Mouse (Mus musculus) neural tube, embryonic 10.5 days (tissue): ENCODE results near the gene Clcc1.

Experiments
- DNase-seq: peaks from one replicate; pipeline ENCODE4 v3.0.0-alpha.2; 2017; ENCODE audit warnings: low spot score; ENCODE audit errors: extremely low spot score

Clcc1 gene

DNA sequence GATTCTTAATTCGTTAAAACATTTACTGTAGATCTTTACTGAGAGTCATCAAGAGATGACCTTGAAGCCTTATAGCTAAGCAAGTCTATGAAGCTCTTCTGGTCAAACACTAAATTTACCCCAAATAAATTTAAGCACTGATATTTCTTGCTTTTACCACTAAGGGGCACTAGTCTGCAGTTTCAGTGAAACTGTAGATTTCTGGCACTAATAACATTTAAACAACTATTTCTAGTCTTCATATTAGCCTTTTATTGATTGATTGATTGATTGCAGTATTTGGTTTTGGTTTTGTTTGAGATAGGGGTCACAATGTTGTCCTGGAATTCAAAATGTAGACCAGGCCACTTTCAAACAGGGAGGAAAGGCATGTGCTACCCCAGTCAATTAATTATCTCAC lies 47.5 kb downstream of the Clcc1 start:
- DNase-seq: no peak

DNA sequence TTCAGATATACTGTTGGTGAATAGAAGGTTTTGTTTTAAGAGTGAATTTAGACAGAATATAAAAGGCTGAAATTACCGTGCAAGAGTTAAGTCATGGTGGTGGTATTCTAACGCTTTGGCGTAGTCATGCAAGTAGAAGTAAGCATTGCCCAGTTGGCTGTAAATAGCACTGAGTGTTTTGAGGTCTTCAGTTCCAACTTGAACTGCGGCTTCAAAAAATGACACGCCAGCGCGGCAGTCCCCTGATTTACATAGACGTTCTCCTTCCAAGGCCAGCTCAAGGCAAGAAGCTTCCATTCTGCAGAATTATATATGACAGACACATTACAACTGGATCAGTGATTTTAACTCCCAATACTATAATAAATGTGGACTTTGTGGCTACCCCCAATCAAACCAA lies 49.1 kb downstream of the Clcc1 start:
- no peak for DNase-seq

DNA sequence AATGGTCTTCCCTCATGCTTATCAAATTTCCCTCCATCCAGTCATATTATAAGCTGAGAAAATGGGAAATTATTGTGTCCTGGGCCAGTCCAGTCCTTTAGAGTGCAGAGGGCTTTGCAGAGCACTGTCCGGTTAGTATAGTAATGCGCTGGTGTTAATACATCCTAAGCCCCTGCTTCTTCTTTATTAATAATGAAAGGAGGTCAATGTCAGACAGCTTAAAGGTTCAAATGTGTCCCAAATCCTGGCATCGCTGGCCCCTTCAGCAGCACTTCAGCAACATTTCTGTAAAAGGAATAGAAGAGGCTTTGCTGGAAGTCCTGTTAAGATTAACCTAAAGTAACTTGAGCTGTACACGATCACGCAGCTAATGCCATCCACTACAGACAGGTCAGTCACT lies 57.6 kb downstream of the Clcc1 start:
- no peak for DNase-seq

- no peak for DNase-seq
These were observed 59.5 kb downstream of the Clcc1 start for GRCm38 (mm10) chr3:108713065-108713675.

DNA sequence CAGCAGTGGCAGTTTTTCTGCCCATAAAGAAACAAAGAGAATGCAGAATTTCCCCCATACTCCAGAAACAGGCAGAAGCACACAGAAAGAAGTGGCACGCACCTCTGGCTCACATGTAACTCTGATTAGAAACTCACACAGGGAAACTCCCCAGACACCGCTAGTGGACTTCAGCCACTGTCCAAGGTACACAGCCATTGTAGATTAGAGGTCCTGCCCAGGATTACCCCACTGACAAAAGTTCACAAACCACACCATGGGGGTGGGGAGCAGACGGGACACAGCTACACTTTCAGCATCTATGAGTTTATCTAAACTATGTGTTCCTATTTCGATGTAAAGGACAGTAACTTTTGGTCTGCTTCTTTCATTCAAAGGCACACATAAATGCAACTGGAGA lies 61.1 kb downstream of the Clcc1 start:
- no peak for DNase-seq

- no peak for DNase-seq
These were observed 64.3 kb downstream of the Clcc1 start for GRCm38 (mm10) chr3:108717896-108718502.

- no peak for DNase-seq
These were observed 65.6 kb downstream of the Clcc1 start for GRCm38 (mm10) chr3:108719357-108719756.

- no peak for DNase-seq
These were observed 66.0 kb downstream of the Clcc1 start for GRCm38 (mm10) chr3:108719761-108720160.

- DNase-seq: peak; percentile 46
These were observed 67.6 kb downstream of the Clcc1 start for GRCm38 (mm10) chr3:108721076-108721991.

GRCm38 (mm10) chr3:108722036-108722872 lies 68.5 kb downstream of the Clcc1 start, which contains the start of gene Gpsm2:
Gene Gpsm2, minus strand, starts transcription at chr3:108722309.
- peak; percentile 99 for DNase-seq

DNA sequence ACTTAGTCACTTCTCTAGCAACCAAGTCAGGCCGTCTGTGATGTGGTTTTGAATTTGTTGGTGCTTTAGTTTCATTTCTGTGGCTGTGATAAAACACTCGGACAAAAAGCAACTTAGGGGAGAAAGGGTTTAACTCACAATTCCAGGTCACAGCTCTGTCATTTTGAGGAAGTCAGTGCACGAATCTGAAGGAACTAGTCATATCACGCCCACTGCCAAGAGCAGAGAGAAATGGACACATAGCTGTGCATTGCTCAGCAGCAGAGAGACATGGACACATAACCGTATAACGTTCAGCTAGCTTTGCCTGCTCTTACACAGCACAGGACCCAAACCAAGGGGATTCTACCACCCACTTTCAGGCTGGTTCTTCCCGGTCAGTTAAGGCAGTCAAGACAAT lies 72.7 kb downstream of the Clcc1 start:
- no peak for DNase-seq

- DNase-seq: no peak
These were observed 73.6 kb downstream of the Clcc1 start for GRCm38 (mm10) chr3:108727344-108727743.

DNA sequence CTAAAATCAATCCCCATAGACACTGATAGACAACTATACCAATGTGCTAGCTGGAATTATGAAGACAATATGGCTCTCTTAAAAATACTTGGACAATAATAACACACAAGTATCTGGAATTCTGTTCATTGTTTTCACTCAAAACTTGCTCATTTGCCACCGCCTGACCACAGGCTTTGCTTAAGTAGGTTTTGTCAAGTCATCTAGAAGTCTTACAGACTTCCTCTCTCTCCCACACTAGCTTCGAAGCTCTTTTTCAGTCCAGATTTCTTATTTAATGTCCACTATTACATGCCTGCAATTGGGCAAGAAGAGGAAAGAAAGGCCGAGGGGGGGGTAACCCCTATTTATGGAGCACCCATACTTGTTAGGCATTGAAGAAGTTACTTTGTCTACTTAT lies 74.1 kb downstream of the Clcc1 start:
- DNase-seq: no peak
